Mouse (Mus musculus) CD4-positive helper T cell, adult 2 months (primary cell): Measurements from ENCODE around the gene Lsp1.

Source experiments
- DNase-seq: peaks from one replicate; pipeline ENCODE4 v3.0.0-alpha.2; 2012; ENCODE audit warnings: low read depth, missing footprints, low spot score

Lsp1 gene

GRCm38 (mm10) chr7:142444171-142444570, 16.4 kb upstream of the Lsp1 start:
- DNase-seq = no peak

GRCm38 (mm10) chr7:142445324-142445723, 15.3 kb upstream of the Lsp1 start:
- DNase-seq = no peak

GRCm38 (mm10) chr7:142446264-142446663, 14.3 kb upstream of the Lsp1 start:
- no peak for DNase-seq

- DNase-seq = no peak
Observed at GRCm38 (mm10) chr7:142449038-142449617, 11.5 kb upstream of the Lsp1 start.

- no peak for DNase-seq
Observed at GRCm38 (mm10) chr7:142454706-142455105, 5.9 kb upstream of the Lsp1 start.

- DNase-seq = no peak
Observed at GRCm38 (mm10) chr7:142455251-142455650, 5.4 kb upstream of the Lsp1 start.

- no peak for DNase-seq
Observed at GRCm38 (mm10) chr7:142456806-142457205, 3.8 kb upstream of the Lsp1 start.

- DNase-seq = peak; percentile 26
Observed at GRCm38 (mm10) chr7:142457227-142457811, 3.3 kb upstream of the Lsp1 start.

GRCm38 (mm10) chr7:142458026-142458425, 2.6 kb upstream of the Lsp1 start:
- DNase-seq = no peak

- no peak for DNase-seq
Observed at GRCm38 (mm10) chr7:142458676-142459298, 1.8 kb upstream of the Lsp1 start.

- DNase-seq = no peak
Observed at GRCm38 (mm10) chr7:142459299-142459691, 1.3 kb upstream of the Lsp1 start.

- DNase-seq = peak; percentile 56
Observed at GRCm38 (mm10) chr7:142461446-142461845, 837 bp downstream of the Lsp1 start.

- DNase-seq = no peak
Observed at GRCm38 (mm10) chr7:142462190-142462589, 1.6 kb downstream of the Lsp1 start.

GRCm38 (mm10) chr7:142462594-142463078, 2.0 kb downstream of the Lsp1 start:
- peak; percentile 43 for DNase-seq

- DNase-seq = no peak
Observed at GRCm38 (mm10) chr7:142470171-142470691, 9.6 kb downstream of the Lsp1 start.

- no peak for DNase-seq
Observed at GRCm38 (mm10) chr7:142470808-142471413, 10.3 kb downstream of the Lsp1 start.

GRCm38 (mm10) chr7:142471414-142471861, 10.8 kb downstream of the Lsp1 start:
- DNase-seq = no peak

- DNase-seq = no peak
Observed at GRCm38 (mm10) chr7:142471884-142472570, 11.4 kb downstream of the Lsp1 start.

GRCm38 (mm10) chr7:142472936-142473335, 12.3 kb downstream of the Lsp1 start:
- no peak for DNase-seq

GRCm38 (mm10) chr7:142473476-142473875, 12.9 kb downstream of the Lsp1 start:
- DNase-seq = no peak

GRCm38 (mm10) chr7:142474799-142475198, 14.2 kb downstream of the Lsp1 start:
- DNase-seq = no peak

GRCm38 (mm10) chr7:142475641-142476040, 15.0 kb downstream of the Lsp1 start:
- DNase-seq = no peak
